Mouse (Mus musculus) embryonic facial prominence, embryonic 11.5 days (tissue): ENCODE results near the gene Nkain1. TPM values are rescaled to one million over a fixed set of nuclear protein-coding genes. Genes with fewer than 3 reads are reported as not detected.
A peak's percentile ranks its signal among the peaks of the same experiment; 100 is the strongest.

Experiments
- ATAC-seq: fragments of 200-750 bp; cut with Nextera tagmentation; replicated peaks from 2 replicates; pipeline ENCODE4 v1.8.0; 2017; ENCODE audit warnings: low read depth; ENCODE audit not compliant: insufficient number of reproducible peaks, low FRiP score, low TSS enrichment
- DNase-seq: peaks from one replicate; pipeline ENCODE4 v3.0.0-alpha.2; 2015; ENCODE audit warnings: low spot score
- H3K27ac ChIP-seq: fragments of 300-500 bp; sonication (generic); replicated peaks from 2 replicates; pipeline ENCODE4 v1.5.1; 2014; ENCODE audit warnings: mild to moderate bottlenecking, low read depth, low read length, control low read depth
- H3K27me3 ChIP-seq: fragments of 300-500 bp; sonication (generic); 2 replicates; pipeline ENCODE4 v1.6.1; 2014; ENCODE audit warnings: mild to moderate bottlenecking, low read length, moderate library complexity, mixed read lengths; ENCODE audit not compliant: control insufficient read depth, insufficient read depth
- H3K36me3 ChIP-seq: fragments of 300-500 bp; sonication (generic); replicated peaks from 2 replicates; pipeline ENCODE4 v1.6.1; 2014; ENCODE audit warnings: low read depth, mild to moderate bottlenecking, low read length, moderate library complexity, mixed read lengths; ENCODE audit not compliant: control insufficient read depth, insufficient read depth
- H3K4me1 ChIP-seq: fragments of 300-500 bp; sonication (generic); 2 replicates; pipeline ENCODE4 v1.6.1; 2014; ENCODE audit warnings: low read length, mixed read lengths; ENCODE audit not compliant: control insufficient read depth, insufficient read depth
- H3K4me2 ChIP-seq: fragments of 300-500 bp; sonication (generic); 2 replicates; pipeline ENCODE4 v1.6.1; 2014; ENCODE audit warnings: low read depth, mild to moderate bottlenecking, control low read depth, low read length, moderate library complexity
- H3K4me3 ChIP-seq: fragments of 300-500 bp; sonication (generic); 2 replicates; pipeline ENCODE4 v1.5.1; 2014; ENCODE audit warnings: low read depth, low read length, control low read depth
- H3K9ac ChIP-seq: fragments of 300-500 bp; sonication (generic); replicated peaks from 2 replicates; pipeline ENCODE4 v1.6.1; 2014; ENCODE audit warnings: mild to moderate bottlenecking, control low read depth, low read length
- H3K9me3 ChIP-seq: fragments of 300-500 bp; sonication (generic); replicated peaks from 2 replicates; pipeline ENCODE4 v1.6.1; 2016; ENCODE audit warnings: mild to moderate bottlenecking, low read length, inconsistent platforms, mixed read lengths; ENCODE audit not compliant: control insufficient read depth
- WGBS: fragments of 180-500 bp; shearing (Covaris S2); extraction: QIAGEN DNeasy Blood & Tissue Kit; methylation state at CpG from one replicate; pipeline ENCODE4 v1.1.7; 2014; 5-methylcytosine and 5-hydroxymethylcytosine counted together
- polyA plus RNA-seq: library from polyadenylated mRNA; unstranded; fragments of >200 nt; fragmentation: Nextera tagmentation; extraction: Ambion mirVana; gene quantifications from 2 replicates; pipeline ENCODE4 v1.2.1, GENCODE M21; 2014

Nkain1 gene
- polyA plus RNA-seq, 1 experiment from 2014 or later = 11.5 TPM

- no peaks in the 10 kb centered on the region for H3K36me3 ChIP-seq
- ATAC-seq (no peak), DNase-seq (no peak)
- peak overlapping the region; percentile 96 for H3K9ac ChIP-seq
- H3K4me3 ChIP-seq = peak overlapping the region; percentile 91
- H3K27me3 ChIP-seq = no peaks in the 10 kb centered on the region
- peaks cover 2% of the 10 kb centered on the region for H3K4me1 ChIP-seq
- peak overlapping the region; percentile 59; the same call in 1 of the 2 replicates for H3K27ac ChIP-seq
- H3K9me3 ChIP-seq = no peaks in the 10 kb centered on the region
- H3K4me2 ChIP-seq = peak overlapping the region; percentile 91
- WGBS = 3% methylated on average over 6 of the region's 6 CpGs
Observed at GRCm38 (mm10) chr4:130573012-130573350, 992 bp downstream of the Nkain1 start.

DNA sequence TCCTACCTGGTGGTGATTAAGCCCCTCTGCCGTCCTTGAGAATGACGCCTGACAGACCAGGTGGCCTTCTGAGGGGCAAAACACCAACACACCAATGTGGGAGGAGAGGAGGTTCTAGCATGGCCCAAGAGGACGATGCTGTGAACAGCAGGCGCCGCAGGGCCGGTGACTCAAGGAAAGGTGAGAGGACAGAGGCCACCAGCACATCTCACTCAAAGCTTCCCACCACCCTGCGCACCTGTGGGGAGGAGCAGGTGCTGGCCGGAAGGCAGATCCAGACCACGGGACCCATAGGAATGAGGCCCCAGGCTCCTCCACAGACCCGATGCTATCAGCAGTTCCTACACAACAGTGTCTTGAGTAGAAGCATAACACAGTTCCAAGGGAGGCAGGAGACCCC, 1.4 kb downstream of the Nkain1 start:
- Histone ChIP-seq H3K9me3 (no peaks in the 10 kb centered on the region), H3K27me3 (no peaks in the 10 kb centered on the region), H3K4me2 (peak overlapping the region; percentile 91), H3K36me3 (no peaks in the 10 kb centered on the region), H3K4me3 (peak overlapping the region; percentile 91), H3K9ac (peak overlapping the region; percentile 96), H3K27ac (no peak overlapping the region), H3K4me1 (peaks cover 2% of the 10 kb centered on the region)
- WGBS = 34% methylated on average over 10 of the region's 10 CpGs
- no peak for ATAC-seq
- no peak for DNase-seq

DNA sequence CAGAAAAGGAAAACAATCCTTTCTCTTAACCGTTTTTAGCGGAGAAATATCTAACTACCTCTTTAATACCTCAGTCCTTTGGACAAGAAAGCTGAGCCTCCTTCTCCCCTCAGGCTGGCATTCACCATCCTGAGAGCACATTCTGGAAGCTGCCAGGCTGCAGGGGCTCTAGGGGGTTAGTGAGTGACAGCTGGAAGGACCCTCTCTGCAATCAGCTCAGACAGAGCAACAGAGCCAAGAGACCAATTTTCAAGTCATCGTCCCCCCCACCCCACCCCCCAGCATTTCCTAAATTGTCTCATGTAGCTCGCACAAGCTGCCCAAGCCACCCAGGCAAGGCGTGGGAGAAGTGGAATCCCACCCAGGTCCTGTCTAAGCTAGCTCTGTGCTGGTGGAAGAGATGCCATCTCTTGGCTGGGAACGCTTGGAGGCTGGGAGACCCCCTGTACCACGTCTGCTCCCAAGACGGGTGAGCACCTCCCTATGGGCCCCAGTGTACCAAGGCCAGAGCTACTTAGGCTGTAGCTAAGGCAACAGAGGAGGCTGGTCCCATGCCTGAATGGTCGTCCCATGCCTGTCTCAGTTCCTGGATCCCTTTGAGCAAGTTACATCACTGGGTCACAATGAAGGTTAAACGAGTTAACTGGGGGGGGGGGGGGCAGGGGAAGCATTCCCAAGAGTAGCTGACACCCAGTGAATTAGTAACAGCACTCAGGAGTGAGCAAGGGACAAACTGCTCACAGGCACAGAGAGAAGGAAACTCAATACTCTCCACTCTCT, 2.8 kb downstream of the Nkain1 start:
- 47% methylated on average over 10 of the region's 10 CpGs for WGBS
- H3K9ac ChIP-seq = no peak overlapping the region
- H3K4me3 ChIP-seq = no peak overlapping the region
- H3K27me3 ChIP-seq = no peaks in the 10 kb centered on the region
- peaks cover 2% of the 10 kb centered on the region for H3K4me1 ChIP-seq
- no peaks in the 10 kb centered on the region for H3K36me3 ChIP-seq
- no peak overlapping the region for H3K27ac ChIP-seq
- ATAC-seq (no peak), DNase-seq (no peak)
- H3K4me2 ChIP-seq = no peak overlapping the region
- no peaks in the 10 kb centered on the region for H3K9me3 ChIP-seq

- WGBS = 79% methylated on average over 23 of the region's 23 CpGs
- Histone ChIP-seq H3K4me2 (no peak overlapping the region), H3K27ac (no peak overlapping the region), H3K27me3 (no peaks in the 10 kb centered on the region), H3K36me3 (no peaks in the 10 kb centered on the region), H3K9me3 (no peaks in the 10 kb centered on the region), H3K4me3 (no peak overlapping the region), H3K9ac (no peak overlapping the region), H3K4me1 (peaks cover 5% of the 10 kb centered on the region)
- no peak for ATAC-seq
- no peak for DNase-seq
Observed at GRCm38 (mm10) chr4:130568043-130568978, 5.7 kb downstream of the Nkain1 start.

GRCm38 (mm10) chr4:130563820-130564219, 10.2 kb downstream of the Nkain1 start:
- H3K27me3 ChIP-seq = no peaks in the 10 kb centered on the region
- no peaks in the 10 kb centered on the region; the same call in 1 of the 2 replicates for H3K36me3 ChIP-seq
- H3K4me2 ChIP-seq = no peak overlapping the region
- ATAC-seq (no peak), DNase-seq (peak; percentile 59)
- 29% methylated on average over 8 of the region's 8 CpGs for WGBS
- peaks cover 6% of the 10 kb centered on the region; the same call in 1 of the 2 replicates for H3K4me1 ChIP-seq
- no peak overlapping the region for H3K9ac ChIP-seq
- H3K4me3 ChIP-seq = no peak overlapping the region
- no peak overlapping the region for H3K27ac ChIP-seq
- H3K9me3 ChIP-seq = no peaks in the 10 kb centered on the region

DNA sequence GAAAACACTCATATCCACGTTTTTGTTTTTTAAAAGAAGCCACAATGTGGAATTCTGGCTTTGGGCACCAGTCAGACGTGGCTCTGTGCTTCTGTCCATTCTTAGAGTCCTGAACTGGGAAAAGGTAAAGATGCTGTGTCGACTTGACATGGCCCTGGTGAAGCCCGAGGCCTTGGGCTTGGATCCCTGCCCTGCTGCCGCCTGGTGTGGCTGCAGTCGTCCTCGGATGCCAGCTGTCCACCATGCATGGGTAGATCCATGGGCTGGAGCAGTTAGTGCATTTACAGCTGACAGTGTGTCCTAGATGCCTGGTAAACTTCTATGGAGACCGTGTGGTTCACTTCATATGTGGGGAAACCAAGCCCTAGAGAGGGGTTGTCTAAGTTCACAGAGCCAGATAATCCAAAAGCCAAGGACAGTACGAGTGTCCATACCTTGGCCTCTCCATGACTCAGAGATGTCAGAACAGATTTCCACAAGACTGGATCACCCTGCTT, 10.7 kb downstream of the Nkain1 start:
- 87% methylated on average over 9 of the region's 9 CpGs for WGBS
- Histone ChIP-seq H3K27me3 (no peaks in the 10 kb centered on the region), H3K9me3 (no peaks in the 10 kb centered on the region), H3K27ac (no peak overlapping the region), H3K4me2 (no peak overlapping the region), H3K9ac (no peak overlapping the region), H3K36me3 (no peaks in the 10 kb centered on the region; the same call in 1 of the 2 replicates), H3K4me3 (no peak overlapping the region), H3K4me1 (peaks cover 6% of the 10 kb centered on the region; the same call in 1 of the 2 replicates)
- DNase-seq (no peak), ATAC-seq (no peak)

- Histone ChIP-seq H3K9ac (no peak overlapping the region), H3K9me3 (no peaks in the 10 kb centered on the region), H3K36me3 (no peaks in the 10 kb centered on the region; the same call in 1 of the 2 replicates), H3K27ac (peak overlapping the region; percentile 6; the same call in 1 of the 2 replicates), H3K4me2 (no peak overlapping the region), H3K4me1 (peaks cover 6% of the 10 kb centered on the region; the same call in 1 of the 2 replicates), H3K27me3 (no peaks in the 10 kb centered on the region), H3K4me3 (no peak overlapping the region)
- no peak for DNase-seq
- ATAC-seq = no peak
- 44% methylated on average over 11 of the region's 11 CpGs for WGBS
Observed at GRCm38 (mm10) chr4:130560576-130561310, 13.2 kb downstream of the Nkain1 start.
